Mouse (Mus musculus) embryonic stem cell, embryonic (primary cell): Measurements from ENCODE around the gene Vmn1r127.
"Not testable (repeated sequence)": the region's sequence is repeated elsewhere in the genome, so short reads cannot be mapped to it uniquely, and the experiment has no call there.

ENCODE experiments used
- CTCF ChIA-PET, 4 experiments: fragments of 300-600 bp in 2 of 4; fragments of 350-600 bp in 2 of 4; sonication (Branson Sonifier 250); formaldehyde crosslinking; loops; one replicate each; lab custom pipeline; 2022; ENCODE audit warnings: inconsistent platforms in 2 of 4; lab: Charles Lee
- POLR2A ChIA-PET, 4 experiments: fragments of 300-600 bp in 2 of 4; fragments of 350-600 bp in 2 of 4; sonication (Branson Sonifier 250); formaldehyde crosslinking; loops; one replicate each; lab custom pipeline; 2022; ENCODE audit warnings: antibody characterized with exemption in 4 of 4, inconsistent platforms in 1 of 4; lab: Charles Lee

Vmn1r127 gene

GRCm38 (mm10) chr7:21319761-21320160 is at the start of gene Vmn1r127:
Gene Vmn1r127, minus strand, starts transcription at chr7:21319861.
- CTCF ChIA-PET, POLR2A ChIA-PET: not testable (repeated sequence)

GRCm38 (mm10) chr7:21361191-21361590 is 41.5 kb upstream of the Vmn1r127 start, which contains the start of gene Vmn1r129:
Gene Vmn1r129, minus strand, starts transcription at chr7:21361291.
- POLR2A ChIA-PET, CTCF ChIA-PET: not testable (repeated sequence)

- POLR2A ChIA-PET, CTCF ChIA-PET: not testable (repeated sequence)
Observed at GRCm38 (mm10) chr7:21349073-21349472, 29.4 kb upstream of the Vmn1r127 start, which contains the start of gene Vmn1r128. Gene Vmn1r128, plus strand, starts transcription at chr7:21349373.

- POLR2A ChIA-PET, CTCF ChIA-PET: not testable (repeated sequence)
Observed at GRCm38 (mm10) chr7:21301367-21301766, 18.3 kb downstream of the Vmn1r127 start, which contains the start of gene Vmn1r126. Gene Vmn1r126, minus strand, starts transcription at chr7:21301467.

GRCm38 (mm10) chr7:21271879-21272278 is 47.8 kb downstream of the Vmn1r127 start, which contains the start of gene Vmn1r125:
Gene Vmn1r125, plus strand, starts transcription at chr7:21272179.
- POLR2A ChIA-PET, CTCF ChIA-PET: not testable (repeated sequence)
